Mouse (Mus musculus): Measurements from ENCODE around the gene Stac.
A peak's percentile ranks its signal among the peaks of the same experiment; 100 is the strongest.

Gene Stac

GRCm38 (mm10) chr9:111606603-111607002, 83.5 kb downstream of the Stac start:
- no peak for DNase-seq (ENCODE audit: low spot score in 2 of 2)

GRCm38 (mm10) chr9:111587527-111587926, 102.6 kb downstream of the Stac start:
- no peak for DNase-seq (ENCODE audit: low spot score in 2 of 2)

- no peak for DNase-seq (ENCODE audit: low spot score in 2 of 2)
These were observed 111.4 kb downstream of the Stac start for GRCm38 (mm10) chr9:111578784-111579183.

DNA sequence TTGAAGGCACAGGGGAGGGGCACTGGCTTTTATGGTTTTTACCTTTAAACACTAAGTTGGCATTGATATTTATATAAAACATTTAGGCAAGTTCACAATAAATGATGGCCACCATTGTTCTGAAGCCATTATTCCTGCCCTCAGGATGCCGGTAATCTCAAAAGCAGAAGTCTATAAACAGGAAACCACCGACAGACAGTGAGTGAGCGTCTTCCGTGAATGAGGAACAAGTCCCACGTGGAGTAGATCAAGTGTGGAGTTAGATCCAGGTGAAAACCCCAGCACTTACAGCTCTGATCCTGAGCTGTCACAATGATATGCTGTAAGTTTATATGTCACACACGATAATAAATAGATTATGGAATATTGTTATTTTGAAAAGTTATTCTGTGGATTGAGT, 112.7 kb downstream of the Stac start:
- no peak for DNase-seq (ENCODE audit: low spot score in 2 of 2)

GRCm38 (mm10) chr9:111575889-111576288, 114.3 kb downstream of the Stac start:
- no peak for DNase-seq (ENCODE audit: low spot score in 2 of 2)

DNA sequence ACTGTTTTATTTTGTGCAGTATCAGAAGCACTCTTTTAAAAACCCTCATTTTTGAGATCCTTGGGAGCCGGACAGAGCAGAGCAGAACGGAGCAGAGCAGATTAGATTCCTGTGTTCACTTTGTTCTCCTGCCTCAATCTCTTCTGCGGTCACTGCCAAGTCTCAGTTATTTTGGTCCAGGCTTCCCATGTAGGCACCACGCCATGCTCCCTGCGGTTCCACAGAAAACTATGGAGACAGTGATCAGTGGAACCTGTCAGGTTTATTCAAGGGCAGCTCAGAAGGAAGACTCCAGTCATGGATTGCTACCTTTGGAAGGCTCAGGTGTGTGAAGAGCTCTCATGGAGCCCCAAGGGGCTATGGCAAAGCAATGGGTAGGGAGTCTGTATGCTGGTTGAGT, 116.3 kb downstream of the Stac start:
- DNase-seq (ENCODE audit: low spot score in 2 of 2) = peak in 1 of 2 experiments; percentile 53

DNA sequence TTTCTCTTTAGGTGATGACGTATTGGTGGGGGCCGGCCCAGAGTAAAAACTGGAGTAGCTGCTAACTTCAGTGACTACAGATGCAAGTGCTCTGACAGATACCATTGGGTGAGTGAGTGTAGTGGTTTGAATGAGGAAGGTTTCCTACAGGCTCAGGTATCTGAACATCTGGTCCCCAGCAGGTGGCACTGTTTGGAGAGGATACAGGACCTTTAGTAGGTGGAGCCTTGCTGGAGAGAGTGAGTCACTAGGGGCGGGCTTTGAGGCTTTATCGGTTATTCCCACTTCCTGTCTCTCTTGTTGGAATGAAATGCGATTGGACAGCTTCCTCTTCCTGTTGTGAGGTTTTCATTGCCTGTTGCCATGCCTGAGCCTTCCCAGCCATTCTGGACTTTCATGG, 118.5 kb downstream of the Stac start:
- DNase-seq (ENCODE audit: low spot score in 2 of 2) = peak in 1 of 2 experiments; percentile 58

DNA sequence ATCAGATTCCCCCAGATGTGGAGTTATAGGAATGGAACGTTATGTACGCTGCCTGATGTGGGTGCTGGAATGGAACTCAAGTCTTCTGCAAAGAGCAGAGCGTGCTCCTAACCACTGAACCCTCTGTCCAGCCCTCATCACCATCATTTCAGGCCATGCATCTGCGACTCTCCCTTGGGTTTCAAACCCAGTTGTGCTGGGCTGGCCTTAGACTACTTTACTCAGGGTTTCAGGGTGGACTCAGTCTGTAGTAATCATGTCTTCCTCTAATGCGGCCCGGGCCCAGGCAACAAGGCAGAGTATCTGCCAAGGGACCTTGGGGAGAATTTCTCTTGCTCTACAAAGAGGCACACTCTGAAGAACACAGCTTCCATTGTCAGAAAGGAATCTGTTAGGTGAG, 126.0 kb downstream of the Stac start:
- peak in 1 of 2 experiments; percentile 53 for DNase-seq (ENCODE audit: low spot score in 2 of 2)

DNA sequence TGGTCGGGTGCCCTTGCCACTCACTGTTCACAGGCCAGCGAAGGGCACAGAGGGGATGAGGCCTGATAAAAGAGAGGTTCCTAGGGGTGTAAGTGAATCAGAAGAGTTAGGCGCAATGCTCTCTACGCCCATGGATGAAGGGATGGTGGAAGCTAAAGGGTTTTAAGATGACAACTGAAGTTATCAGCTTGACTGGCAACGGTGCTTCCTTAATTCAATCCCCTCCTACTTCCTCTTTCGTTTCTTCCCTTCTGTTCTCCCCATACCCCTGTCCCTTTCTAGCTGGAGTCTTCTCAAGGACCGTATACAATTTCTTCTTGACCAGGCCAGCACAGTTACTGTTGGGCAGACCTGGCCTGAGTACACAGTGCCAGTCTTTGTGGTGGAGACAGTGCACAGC, 126.9 kb downstream of the Stac start:
- DNase-seq (ENCODE audit: low spot score in 2 of 2) = peak in 1 of 2 experiments; percentile 50

- DNase-seq (ENCODE audit: low spot score in 2 of 2) = peak in 1 of 2 experiments; percentile 55
These were observed 127.7 kb downstream of the Stac start for GRCm38 (mm10) chr9:111562217-111562988.

DNA sequence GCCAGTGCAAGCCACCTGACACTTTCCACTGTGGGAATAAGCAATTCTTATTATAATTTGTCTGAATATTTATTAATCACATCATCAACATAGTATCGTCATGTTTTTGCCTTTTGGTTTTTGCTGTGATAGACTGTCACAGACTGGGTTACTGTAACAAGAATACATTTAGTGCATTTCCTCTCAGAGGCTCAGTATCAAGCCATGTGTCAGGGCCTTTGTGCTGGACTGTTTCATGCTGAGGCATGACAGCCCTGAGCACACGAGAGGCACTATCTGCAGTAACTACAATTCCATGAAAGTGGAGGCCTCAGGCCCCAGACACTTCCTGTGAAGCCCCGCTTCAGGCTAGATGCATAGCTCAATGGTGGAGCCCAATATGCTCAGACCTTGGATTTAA, 133.4 kb downstream of the Stac start:
- DNase-seq (ENCODE audit: low spot score in 2 of 2) = peak in 1 of 2 experiments; percentile 10

DNA sequence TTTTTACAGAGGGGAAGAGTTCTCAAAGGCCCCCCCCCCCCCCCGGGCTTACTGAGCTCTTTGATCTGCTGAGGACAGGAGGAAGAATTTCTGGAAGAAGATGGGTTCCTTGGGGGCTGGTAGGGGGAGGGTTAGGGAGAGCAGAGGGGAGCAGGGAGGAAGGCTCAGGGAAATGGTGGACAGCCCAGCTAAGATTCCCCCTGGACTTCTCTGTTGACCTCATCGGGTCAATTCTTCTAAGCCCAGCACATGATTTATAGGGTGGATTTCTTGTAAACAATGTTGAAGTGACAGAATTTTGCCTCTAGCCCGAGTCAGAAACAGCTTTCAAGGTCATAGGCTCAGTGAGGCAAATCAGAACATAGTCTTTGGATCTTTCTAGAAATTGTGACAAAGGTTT, 137.3 kb downstream of the Stac start:
- peak in 1 of 2 experiments; percentile 41 for DNase-seq (ENCODE audit: low spot score in 2 of 2)

DNA sequence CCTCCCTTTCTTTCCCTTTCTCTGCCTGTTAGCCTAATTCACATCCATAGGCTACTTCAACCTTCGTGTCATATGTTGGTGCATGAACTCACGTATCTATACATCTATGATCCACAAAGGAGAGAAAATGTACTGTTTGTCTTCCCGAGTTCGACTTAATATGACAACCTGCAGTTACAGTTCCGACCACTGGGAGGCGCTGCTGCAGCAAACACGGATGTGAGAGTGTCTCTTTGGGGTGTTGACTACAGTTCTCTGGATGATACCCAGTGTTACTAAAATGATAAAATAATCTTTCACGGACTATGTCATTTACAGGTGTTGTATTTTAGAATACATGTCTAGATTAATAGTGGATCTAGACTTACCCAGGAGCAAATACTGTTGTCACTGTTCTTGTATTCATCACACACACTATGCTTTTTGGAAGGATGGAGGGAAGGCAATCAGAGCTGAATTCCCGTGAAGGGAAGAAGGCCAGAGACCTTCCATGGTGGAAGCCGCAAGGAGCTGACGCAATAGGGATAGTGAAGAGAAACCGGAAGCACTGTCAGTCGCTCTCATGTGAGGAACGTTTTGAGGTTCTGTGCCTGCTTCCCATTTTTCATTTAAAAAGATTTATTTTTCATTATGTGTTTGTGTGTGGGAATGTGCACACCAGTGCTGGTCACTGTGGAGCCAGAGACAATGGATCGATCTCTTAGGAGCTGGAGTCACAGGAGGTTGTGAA, 138.5 kb downstream of the Stac start:
- DNase-seq (ENCODE audit: low spot score in 2 of 2) = peak in 1 of 2 experiments; percentile 63

DNA sequence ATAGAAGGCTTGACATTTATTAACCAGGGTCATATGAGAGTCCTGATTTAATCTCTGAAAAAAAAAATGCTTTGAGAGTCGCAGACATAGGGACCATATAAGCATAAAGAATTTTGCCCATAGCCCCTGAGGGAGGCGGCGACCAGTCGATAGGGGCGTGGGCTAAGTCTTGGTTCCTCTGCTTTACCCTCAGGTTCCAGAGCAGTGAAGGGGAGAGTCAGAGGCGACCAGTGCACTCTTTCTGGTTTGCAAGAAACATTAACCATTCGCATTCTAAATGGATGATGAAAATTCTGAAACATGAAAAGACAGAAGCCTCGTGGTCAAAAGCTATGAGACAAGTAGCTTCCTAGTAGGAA, 139.2 kb downstream of the Stac start:
- peak in 1 of 2 experiments; percentile 54 for DNase-seq (ENCODE audit: low spot score in 2 of 2)

DNA sequence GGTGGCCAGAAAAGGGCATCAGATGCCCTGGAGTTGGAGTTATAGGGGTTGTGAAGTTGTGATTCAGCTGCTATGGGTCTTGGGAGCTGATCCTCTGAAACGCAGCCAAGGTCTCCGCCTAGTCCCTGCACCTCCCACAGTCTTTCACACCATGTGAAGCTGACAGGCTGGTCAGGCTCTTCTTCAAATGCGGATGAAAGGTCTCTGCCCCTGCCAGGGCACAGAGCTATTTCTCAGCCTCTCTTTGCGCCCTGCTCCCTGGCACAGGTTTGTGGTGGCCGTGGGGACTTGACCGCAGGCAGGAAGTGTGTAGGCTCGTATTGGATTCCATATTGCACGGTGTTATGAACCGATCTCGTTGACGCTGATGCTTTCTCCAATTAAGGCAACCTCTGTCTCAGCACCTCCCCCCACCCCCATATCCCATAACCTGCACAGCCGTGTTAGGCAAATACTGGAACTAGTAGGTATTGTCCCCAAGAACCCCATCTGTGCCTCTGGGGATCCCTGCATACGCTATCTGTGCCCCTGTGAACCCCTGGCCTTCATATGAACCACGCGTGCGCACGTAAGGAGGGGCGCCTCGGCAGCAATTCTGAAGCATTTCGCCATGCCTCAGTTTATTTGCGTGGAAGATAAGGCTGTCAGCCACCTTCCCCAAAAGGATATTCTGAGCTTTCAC, 139.7 kb downstream of the Stac start:
- peak in 1 of 2 experiments; percentile 58 for DNase-seq (ENCODE audit: low spot score in 2 of 2)

GRCm38 (mm10) chr9:111542663-111543062, 147.5 kb downstream of the Stac start:
- DNase-seq (ENCODE audit: low spot score in 2 of 2) = peak in 1 of 2 experiments; percentile 9

DNA sequence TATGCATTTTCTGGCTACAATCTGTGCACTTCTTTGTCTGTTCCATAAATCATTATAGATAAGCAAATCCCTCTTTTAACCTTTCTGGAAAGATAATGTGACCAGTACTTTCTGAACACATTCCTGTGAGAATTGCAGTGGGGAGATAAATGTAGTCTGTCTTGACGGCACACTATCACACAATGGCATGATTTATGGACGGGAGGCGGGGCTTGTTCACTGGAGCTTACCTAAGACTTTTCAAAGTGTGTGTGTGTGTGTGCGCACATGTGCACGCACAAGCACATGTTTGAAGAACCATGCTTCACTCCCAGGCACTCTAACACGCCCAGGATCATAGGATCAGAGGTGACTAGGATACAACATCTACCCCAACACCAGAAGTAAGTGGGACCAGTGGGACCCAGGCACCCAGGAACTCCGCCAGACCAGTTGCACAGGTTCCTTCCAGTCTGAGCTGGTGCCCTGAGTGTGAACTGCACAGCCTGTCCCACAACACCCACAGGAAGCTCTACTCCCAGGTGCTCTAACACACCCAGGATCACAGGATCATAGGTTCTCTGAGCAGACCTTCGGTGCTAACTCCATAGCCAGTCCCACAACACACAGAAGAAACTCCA, 154.6 kb downstream of the Stac start:
- peak in 1 of 2 experiments; percentile 44 for DNase-seq (ENCODE audit: low spot score in 2 of 2)

- DNase-seq (ENCODE audit: low spot score in 2 of 2) = peak in 1 of 2 experiments; percentile 58
These were observed 155.3 kb downstream of the Stac start for GRCm38 (mm10) chr9:111534744-111535423.

- DNase-seq (ENCODE audit: low spot score in 2 of 2) = peak in 1 of 2 experiments; percentile 25
These were observed 166.3 kb downstream of the Stac start for GRCm38 (mm10) chr9:111523871-111524270.

- peak in 1 of 2 experiments; percentile 54 for DNase-seq (ENCODE audit: low spot score in 2 of 2)
These were observed 167.0 kb downstream of the Stac start for GRCm38 (mm10) chr9:111523111-111523510.

DNA sequence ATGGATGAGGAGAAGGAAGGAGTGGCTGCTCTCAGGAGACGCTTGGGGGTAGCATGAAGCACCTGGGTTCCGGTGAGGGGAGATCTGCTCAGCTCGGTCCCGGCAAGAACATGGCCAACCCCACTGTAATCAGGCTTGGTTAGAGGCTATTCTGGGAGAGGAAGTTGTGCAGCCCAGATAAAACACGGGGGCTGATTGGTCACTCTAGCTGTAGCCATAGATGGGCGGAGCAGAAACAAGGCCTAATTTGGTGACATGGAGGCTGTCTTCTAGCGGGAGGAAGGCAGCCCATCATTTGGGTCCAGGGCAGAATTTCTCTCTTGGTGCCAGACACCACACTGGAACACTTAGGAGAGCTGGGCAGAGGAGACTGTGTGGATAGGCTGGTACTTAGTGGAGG, 167.9 kb downstream of the Stac start:
- peak in 1 of 2 experiments; percentile 44 for DNase-seq (ENCODE audit: low spot score in 2 of 2)
